Mouse (Mus musculus) cerebellum, adult 2 months (tissue): ENCODE results near the gene Dennd1a.

Source experiments
- CTCF ChIP-seq: fragments of 200-500 bp; IDR thresholded peaks from 2 replicates; pipeline ENCODE4 v1.5.1; 2011; ENCODE audit warnings: low read depth, mild to moderate bottlenecking, control low read depth, low read length, moderate library complexity, borderline replicate concordance; ENCODE audit not compliant: insufficient read depth
- POLR2A ChIP-seq: fragments of 200-500 bp; IDR thresholded peaks from 2 replicates; pipeline ENCODE4 v1.6.1; 2011; ENCODE audit warnings: low read length, control low read depth, borderline replicate concordance; ENCODE audit not compliant: insufficient read depth

DNA sequence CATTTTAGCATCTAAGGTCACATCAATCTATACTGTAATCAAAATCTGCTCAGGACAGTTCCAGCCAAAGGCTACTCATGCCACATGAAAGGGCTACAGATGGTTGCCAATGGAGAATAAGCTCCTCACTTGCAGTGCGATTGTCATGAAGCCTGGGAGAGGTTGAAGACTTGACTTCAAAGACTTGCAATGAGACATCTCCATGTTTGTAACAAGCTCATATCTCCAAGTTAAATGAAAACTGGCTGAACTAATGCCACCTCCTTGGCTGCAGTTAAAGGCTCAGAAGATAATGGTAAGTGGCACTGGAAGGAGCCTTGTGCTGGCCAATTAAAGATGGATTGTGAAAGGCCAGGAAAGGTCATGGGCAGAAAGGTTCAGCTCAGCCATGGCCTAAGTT lies 247.6 kb downstream of the Dennd1a start:
- TF ChIP-seq CTCF (no peak), POLR2A (no peak)
